In the genomic region with DNA sequence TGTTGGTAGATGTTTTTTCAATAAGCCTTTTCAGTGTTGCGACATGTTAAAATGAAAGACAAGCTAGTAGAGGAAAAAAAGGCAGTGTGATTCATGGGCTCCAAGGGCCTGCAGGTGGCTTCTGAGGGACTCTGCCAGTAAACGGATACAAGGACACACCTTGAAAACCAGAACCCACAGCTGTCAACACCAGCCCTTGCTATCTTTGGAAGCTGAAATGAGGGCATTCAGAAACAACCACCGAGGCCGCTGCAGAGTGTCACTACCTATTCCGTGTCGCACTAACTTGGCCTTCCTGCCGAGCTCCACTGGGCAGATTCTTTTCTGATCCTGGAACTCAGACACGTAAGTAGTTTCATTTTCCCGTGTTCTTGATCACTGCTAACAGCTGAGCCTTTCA, we compare ENCODE assay signal across 15 mouse cellular contexts. TPM values are rescaled to one million over a fixed set of nuclear protein-coding genes. Genes with fewer than 3 reads are reported as not detected.
DNase-seq lines count a peak whose midpoint lies in the region; ATAC-seq lines count a peak whose summit lies in the region.
"Had no signal": no experiment of that assay in that cellular context is flagged by ENCODE, and none has a peak within 500 bp of the region (broad histone marks: within the 10 kb centered on the region; RNA-seq: fewer than 3 reads in every experiment).

No protein-coding gene starts in this region.

- peak overlapping the region; percentile 79 for H3K9ac ChIP-seq in heart, embryonic 13.5 days
- no peak overlapping the region for H3K9ac ChIP-seq in forebrain, embryonic 14.5 days (ENCODE audit: low read length)
- H3K9ac ChIP-seq: forebrain, embryonic 12.5 days; intestine, embryonic 15.5 days; midbrain, embryonic 15.5 days had no signal

- no peaks in the 10 kb centered on the region for H3K9me3 ChIP-seq in heart, embryonic 13.5 days
- no peaks in the 10 kb centered on the region for H3K9me3 ChIP-seq in forebrain, embryonic 14.5 days (replicated peaks; ENCODE audit: control insufficient read depth, low read length)
- H3K9me3 ChIP-seq: embryonic facial prominence, embryonic 10.5 days; forebrain, embryonic 12.5 days; intestine, embryonic 15.5 days; midbrain, embryonic 15.5 days had no signal

- 40% methylated on average over 9 of the region's 9 CpGs for WGBS in heart, embryonic 13.5 days
- WGBS in forebrain, embryonic 14.5 days, result 89% methylated on average over 9 of the region's 9 CpGs

- peak overlapping the region; percentile 55 for H3K4me3 ChIP-seq in heart, embryonic 13.5 days
- no peak overlapping the region for H3K4me3 ChIP-seq in forebrain, embryonic 14.5 days (ENCODE audit: low read depth, low read length)
- H3K4me3 ChIP-seq: embryonic facial prominence, embryonic 10.5 days; forebrain, embryonic 12.5 days; intestine, embryonic 15.5 days; midbrain, embryonic 15.5 days had no signal

- peak overlapping the region; percentile 69 for H3K4me2 ChIP-seq in heart, embryonic 13.5 days
- H3K4me2 ChIP-seq in forebrain, embryonic 14.5 days (ENCODE audit: low read length), result no peak overlapping the region
- H3K4me2 ChIP-seq: forebrain, embryonic 12.5 days; intestine, embryonic 15.5 days; midbrain, embryonic 15.5 days had no signal

- DNase-seq in CD4-positive, CD25-positive, alpha-beta regulatory T cell, adult 2 months (ENCODE audit: low read depth, low spot score), result peak; percentile 41
- DNase-seq in brain, adult 2 months (ENCODE audit: low read depth, low spot score), result peak; percentile 42
- no peak for DNase-seq in forebrain, embryonic 14.5 days (ENCODE audit: low spot score)
- DNase-seq in Muller cell, postnatal 12 days (ENCODE audit: inconsistent ontology term), result no peak
- DNase-seq in frontal cortex, postnatal 36 days (ENCODE audit: low spot score in 2 of 2), result no peak
- DNase-seq: adrenal gland, postnatal 10 days; cerebellum, adult 18-20 months had no signal

- no peak for ATAC-seq in heart, embryonic 13.5 days (ENCODE audit: extremely low read depth, insufficient number of reproducible peaks, low FRiP score, low TSS enrichment)
- peak; percentile 32; the same call in 1 of the 2 replicates for ATAC-seq in neutrophil, adult 5-6 weeks (ENCODE audit: extremely low read depth, insufficient number of reproducible peaks, low FRiP score, poor library complexity, severe bottlenecking)
- ATAC-seq in forebrain, embryonic 14.5 days, result no peak
- ATAC-seq in erythroblast, adult 5-6 weeks (replicated peaks; ENCODE audit: low FRiP score, poor library complexity, severe bottlenecking), result no peak
- ATAC-seq: intestine, embryonic 15.5 days; midbrain, embryonic 15.5 days had no signal

- H3K27me3 ChIP-seq in heart, embryonic 13.5 days (replicated peaks), result no peaks in the 10 kb centered on the region
- H3K27me3 ChIP-seq in forebrain, embryonic 14.5 days (replicated peaks; ENCODE audit: control insufficient read depth, insufficient read depth, low read length), result no peaks in the 10 kb centered on the region
- H3K27me3 ChIP-seq: forebrain, embryonic 12.5 days; intestine, embryonic 15.5 days; midbrain, embryonic 15.5 days had no signal

- peaks cover 12% of the 10 kb centered on the region for H3K4me1 ChIP-seq in heart, embryonic 13.5 days
- H3K4me1 ChIP-seq in forebrain, embryonic 14.5 days (ENCODE audit: control insufficient read depth, insufficient read depth, low read length), result no peaks in the 10 kb centered on the region
- H3K4me1 ChIP-seq: embryonic facial prominence, embryonic 10.5 days; forebrain, embryonic 12.5 days; intestine, embryonic 15.5 days; midbrain, embryonic 15.5 days had no signal

- H3K36me3 ChIP-seq in heart, embryonic 13.5 days, result peaks cover 23% of the 10 kb centered on the region
- H3K36me3 ChIP-seq in forebrain, embryonic 14.5 days (ENCODE audit: control insufficient read depth, insufficient read depth, low read length), result peaks cover 18% of the 10 kb centered on the region

- peak overlapping the region; percentile 93 for H3K27ac ChIP-seq in heart, embryonic 13.5 days (replicated peaks)
- no peak overlapping the region for H3K27ac ChIP-seq in forebrain, embryonic 14.5 days (ENCODE audit: low read depth, low read length)
- H3K27ac ChIP-seq: embryonic facial prominence, embryonic 10.5 days; forebrain, embryonic 12.5 days; intestine, embryonic 15.5 days; midbrain, embryonic 15.5 days had no signal

RNA-seq across cellular contexts. Expression of a gene that starts 0.9 kb away (rescaled TPM):
- 26.9 and 28.1 TPM in 2 replicates for polyA plus RNA-seq in heart, embryonic 13.5 days (2015; fragmentation: Nextera tagmentation; extraction: Ambion mirVana)
- 0.23 and 0.98 TPM in 2 replicates for total RNA-seq in neutrophil, adult 5-6 weeks (2017)
- not detected in 2 replicates for polyA plus RNA-seq in forebrain, embryonic 14.5 days (2014; fragmentation: Nextera tagmentation; extraction: Ambion mirVana)
- not detected in 2 replicates for total RNA-seq in erythroblast, adult 5-6 weeks (2015; ENCODE audit: low replicate concordance)
- not detected in 2 replicates for total RNA-seq in erythroblast, adult 5-6 weeks (2017; ENCODE audit: low replicate concordance)
- polyA plus RNA-seq: embryonic facial prominence, embryonic 10.5 days; intestine, embryonic 15.5 days; midbrain, embryonic 15.5 days; stomach, embryonic 14.5 days had no signal

RNA-seq across cellular contexts. Expression of a gene that starts 49.9 kb away (rescaled TPM):
- polyA plus RNA-seq in heart, embryonic 13.5 days (2015; fragmentation: Nextera tagmentation; extraction: Ambion mirVana), result 98.0 and 98.2 TPM in 2 replicates
- total RNA-seq in neutrophil, adult 5-6 weeks (2017), result 83.0 and 103 TPM in 2 replicates
- 188 and 206 TPM in 2 replicates for polyA plus RNA-seq in forebrain, embryonic 14.5 days (2014; fragmentation: Nextera tagmentation; extraction: Ambion mirVana)
- total RNA-seq in erythroblast, adult 5-6 weeks (2015; ENCODE audit: low replicate concordance), result 11.7 and 90.9 TPM in 2 replicates
- total RNA-seq in erythroblast, adult 5-6 weeks (2017; ENCODE audit: low replicate concordance), result 15.4 and 19.7 TPM in 2 replicates

Comparison
In these comparisons a context has a peak if more than half of its experiments do, and no peak if none do; other contexts are left out.
1. DNase-seq: peak in CD4-positive, CD25-positive, alpha-beta regulatory T cell, adult 2 months (single experiment) and brain, adult 2 months (single experiment); none in forebrain, embryonic 14.5 days (single experiment), Muller cell, postnatal 12 days (single experiment) and frontal cortex, postnatal 36 days (0 of 2).